Mouse (Mus musculus): ENCODE measurements at regions not wholly inside any gene's neighbourhood (a gene's known extent, or its start where the extent isn't known, plus 50 kb on each side); places are given as distances from the start of the nearest gene placed in this dataset.

DNA sequence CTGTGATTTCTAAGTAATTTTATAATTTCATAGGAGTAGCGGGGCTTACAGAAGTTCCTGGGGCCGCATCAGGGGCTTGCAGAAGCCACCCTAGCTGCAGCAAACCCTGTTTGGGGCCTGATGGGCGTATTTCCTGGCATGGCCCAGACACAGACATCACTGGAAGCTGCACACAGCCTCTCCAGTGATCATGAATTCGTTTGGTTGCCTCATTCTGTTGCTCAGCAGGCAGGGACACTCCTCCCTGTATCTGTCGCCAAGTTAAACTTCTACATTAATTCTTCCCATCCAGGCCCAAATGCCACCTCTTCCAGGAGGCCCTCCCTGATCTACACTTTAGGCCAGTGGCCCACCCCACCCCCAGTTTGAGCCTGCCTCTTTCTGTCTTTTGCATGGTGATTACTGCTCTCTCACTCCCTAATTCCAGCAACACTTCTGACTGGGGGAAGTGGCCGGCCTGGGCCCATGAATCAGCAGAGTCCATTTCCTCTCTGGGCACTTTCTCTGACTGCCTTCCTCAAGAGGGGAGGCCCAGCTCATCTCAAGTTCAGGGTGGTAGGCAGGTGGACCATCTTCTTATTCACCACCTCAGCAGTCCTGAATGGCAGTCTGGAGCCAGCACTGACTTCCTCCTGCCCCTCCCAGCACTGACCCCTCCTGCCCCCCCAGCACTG, 51.0 kb upstream of the Tmem189 start:
- no peak for TF ChIP-seq ZNF384 (IDR thresholded peaks at IDR 0.05; ENCODE audit: low read depth, low read length)
- TF ChIP-seq HCFC1 (IDR thresholded peaks at IDR 0.05; ENCODE audit: borderline replicate concordance, insufficient read depth, low read length), result no peak
- TF ChIP-seq MAFK (IDR thresholded peaks at IDR 0.05; ENCODE audit: insufficient read depth, low read depth, low read length), result no peak

Data from ES-E14 (cell line).